Mouse (Mus musculus) kidney, postnatal 10 days (tissue): ENCODE results near the gene Shisa8.

ENCODE experiments used
- DNase-seq: peaks from one replicate; pipeline ENCODE4 v3.0.0; 2021; ENCODE audit warnings: mixed read lengths

Shisa8 gene

DNA sequence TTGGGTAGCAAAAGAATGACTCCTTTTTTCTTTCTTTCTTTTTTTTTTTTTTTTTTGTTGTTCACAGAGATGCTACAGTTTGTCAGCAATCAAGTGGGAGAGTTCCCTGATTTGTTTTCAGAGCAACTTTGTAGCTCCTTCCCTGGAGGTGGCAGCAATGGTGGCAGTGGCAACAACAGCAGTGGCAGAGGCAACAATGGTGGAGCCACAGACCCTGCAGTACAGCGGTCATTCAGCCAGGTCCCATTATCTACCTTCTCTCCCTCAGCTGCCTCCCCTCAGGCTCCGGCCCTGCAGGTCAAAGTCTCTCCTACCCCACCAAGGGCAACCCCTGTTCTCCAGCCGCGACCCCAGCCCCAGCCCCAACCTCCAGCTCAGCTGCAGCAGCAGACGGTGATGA lies 42.9 kb downstream of the Shisa8 start:
- DNase-seq, result no peak

- peak; percentile 48 for DNase-seq
These were observed 45.1 kb downstream of the Shisa8 start for GRCm38 (mm10) chr15:82167201-82168168.

GRCm38 (mm10) chr15:82166240-82167100 lies 46.1 kb downstream of the Shisa8 start:
- peak; percentile 48 for DNase-seq

- peak; percentile 87 for DNase-seq
These were observed 47.0 kb downstream of the Shisa8 start for GRCm38 (mm10) chr15:82165332-82166239.

- no peak for DNase-seq
These were observed 48.1 kb downstream of the Shisa8 start for GRCm38 (mm10) chr15:82164496-82164895.

GRCm38 (mm10) chr15:82164061-82164399 lies 48.6 kb downstream of the Shisa8 start:
- DNase-seq, result no peak

DNA sequence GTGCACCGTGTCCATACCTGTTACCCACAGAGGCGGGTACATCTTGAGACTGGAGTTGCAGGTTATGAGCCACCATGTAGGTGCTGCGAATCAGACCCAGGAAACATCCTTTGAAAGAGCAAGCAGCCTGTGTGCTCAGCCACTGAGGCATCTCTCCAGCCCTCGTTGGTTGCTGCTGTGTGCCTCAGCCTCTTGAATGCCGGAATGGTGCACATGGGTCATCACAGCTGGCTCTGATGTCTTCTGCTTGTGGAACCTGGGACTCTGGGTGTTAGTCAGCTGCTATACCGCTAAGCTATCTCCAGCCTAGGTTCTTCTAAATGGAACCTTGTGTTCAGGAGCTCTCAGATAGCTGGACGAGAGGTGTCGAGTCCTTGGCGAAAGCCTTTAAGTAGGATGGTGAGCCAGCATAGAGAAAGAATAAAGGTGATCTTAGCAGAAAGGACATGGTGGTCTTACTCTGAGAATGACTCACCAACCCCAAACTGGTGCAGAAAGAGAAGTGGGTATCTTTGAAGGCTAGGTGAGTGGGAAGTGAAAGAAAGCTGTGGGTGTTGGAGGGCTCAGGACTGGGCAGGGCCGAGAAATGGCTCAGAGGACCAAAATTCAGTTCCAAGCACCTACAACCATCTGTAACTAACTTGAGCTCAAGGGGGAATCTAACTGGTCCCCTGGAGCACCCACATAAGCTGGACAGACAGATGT lies 49.1 kb downstream of the Shisa8 start:
- DNase-seq, result no peak

GRCm38 (mm10) chr15:82161965-82162600 lies 50.5 kb downstream of the Shisa8 start:
- DNase-seq, result no peak

DNA sequence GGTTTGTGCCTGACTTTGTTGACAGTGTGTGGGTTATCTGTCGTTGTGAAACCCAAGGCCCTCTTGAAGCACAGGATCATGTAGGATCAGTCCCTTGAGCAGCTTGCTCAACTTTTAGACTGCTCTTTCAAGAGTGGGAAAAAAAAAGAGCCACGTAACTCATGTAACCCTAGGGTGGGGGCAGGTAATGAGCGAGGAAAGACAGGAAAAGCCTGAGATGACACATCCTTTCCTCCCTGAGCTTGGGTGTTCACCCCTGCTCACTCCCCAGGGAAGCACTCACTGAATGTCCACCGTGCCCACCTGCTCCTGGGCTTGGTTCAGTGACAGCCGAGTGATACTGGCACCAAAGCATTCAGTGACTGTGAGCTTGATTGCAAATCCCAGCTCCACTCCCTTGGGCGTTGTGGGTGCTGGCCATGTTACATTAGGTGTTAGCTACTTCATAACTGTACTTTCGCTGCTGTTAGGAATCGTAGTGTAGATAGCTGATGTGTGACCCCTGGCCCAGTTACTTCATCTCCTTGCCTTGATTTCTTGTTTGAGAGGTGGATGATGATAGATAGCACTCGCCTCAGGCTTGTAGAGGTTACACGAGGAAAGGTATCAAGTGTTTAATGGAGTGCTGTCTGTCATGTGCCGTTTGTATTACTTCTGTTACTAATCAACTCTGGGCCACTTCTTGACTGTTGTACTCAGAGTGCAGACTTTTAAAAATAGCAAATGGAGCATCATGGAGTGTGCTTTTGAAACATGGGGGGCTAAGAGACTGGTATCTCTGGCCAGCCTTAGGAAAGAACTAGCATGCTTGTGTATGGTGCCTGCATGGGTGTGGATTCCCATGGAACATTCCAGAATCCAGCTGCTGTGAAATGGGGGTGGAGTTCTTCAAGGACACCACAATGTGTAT lies 51.6 kb downstream of the Shisa8 start:
- DNase-seq, result no peak

GRCm38 (mm10) chr15:82159471-82159870 lies 53.1 kb downstream of the Shisa8 start:
- no peak for DNase-seq

- DNase-seq, result peak; percentile 31
These were observed 54.2 kb downstream of the Shisa8 start for GRCm38 (mm10) chr15:82158243-82159035.

- DNase-seq, result no peak
These were observed 55.7 kb downstream of the Shisa8 start for GRCm38 (mm10) chr15:82156902-82157301.

DNA sequence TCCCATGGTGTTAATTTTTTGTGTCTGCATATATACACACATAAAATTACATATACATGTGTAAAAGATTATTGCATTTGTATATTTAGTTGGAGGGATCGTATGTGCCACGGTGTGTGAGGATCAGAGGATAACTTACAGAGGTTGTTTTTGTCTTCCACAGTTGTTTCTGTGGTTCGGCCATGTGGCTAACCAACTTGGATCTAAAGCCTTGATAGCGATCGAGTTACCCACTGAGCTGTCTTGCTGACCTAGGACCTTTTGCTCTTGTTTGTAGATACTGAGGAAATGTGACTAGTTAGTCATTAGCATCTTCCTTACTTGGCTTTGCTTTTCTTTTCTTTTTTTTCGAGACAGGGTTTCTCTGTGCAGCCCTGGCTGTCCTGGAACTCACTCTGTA lies 56.3 kb downstream of the Shisa8 start:
- DNase-seq, result no peak
